Mouse (Mus musculus) thymus, adult 2 months (tissue): ENCODE measurements around the gene Hps5. TPM values are rescaled to one million over a fixed set of nuclear protein-coding genes. Genes with fewer than 3 reads are reported as not detected.

Experiments
- DNase-seq: peaks from one replicate; pipeline ENCODE4 v3.0.0; 2021
- H3K27ac ChIP-seq: fragments of 200-500 bp; 2 replicates; pipeline ENCODE4 v1.5.1; 2012; ENCODE audit warnings: low read length, control low read depth; ENCODE audit not compliant: control insufficient read depth, insufficient read depth
- H3K27me3 ChIP-seq: fragments of 200-500 bp; 2 replicates; pipeline ENCODE4 v1.6.1; 2012; ENCODE audit warnings: mild to moderate bottlenecking, low read length, moderate library complexity, mixed read lengths; ENCODE audit not compliant: control insufficient read depth, insufficient read depth
- H3K36me3 ChIP-seq: fragments of 200-500 bp; 2 replicates; pipeline ENCODE4 v1.6.1; 2012; ENCODE audit warnings: mild to moderate bottlenecking, low read length, moderate library complexity; ENCODE audit not compliant: control insufficient read depth, insufficient read depth
- H3K4me1 ChIP-seq: fragments of 200-500 bp; replicated peaks from 2 replicates; pipeline ENCODE4 v1.6.1; 2012; ENCODE audit warnings: low read length; ENCODE audit not compliant: control insufficient read depth, insufficient read depth
- H3K4me3 ChIP-seq: fragments of 200-500 bp; 2 replicates; pipeline ENCODE4 v1.5.1; 2012; ENCODE audit warnings: mild to moderate bottlenecking, low read length, control low read depth, moderate library complexity; ENCODE audit not compliant: control insufficient read depth, insufficient read depth
- CTCF ChIP-seq: fragments of 200-500 bp; IDR thresholded peaks from 2 replicates; pipeline ENCODE4 v1.5.1; 2012; ENCODE audit warnings: mild to moderate bottlenecking, control low read depth, low read length, moderate library complexity, borderline replicate concordance; ENCODE audit not compliant: control insufficient read depth, poor library complexity, insufficient read depth; ENCODE audit errors: extremely low read depth
- POLR2A ChIP-seq: fragments of 200-500 bp; IDR thresholded peaks from 2 replicates; pipeline ENCODE4 v1.6.1; 2012; ENCODE audit warnings: mild to moderate bottlenecking, low read length, control low read depth, moderate library complexity; ENCODE audit not compliant: control insufficient read depth, poor library complexity, insufficient read depth; ENCODE audit errors: extremely low read depth
- WGBS: fragments of 180-500 bp; shearing (Covaris S2); methylation state at CpG from one replicate; pipeline ENCODE4 v1.1.7; 2018; 5-methylcytosine and 5-hydroxymethylcytosine counted together
- polyA plus RNA-seq: library from polyadenylated mRNA; depleted of rRNA; stranded (reverse); fragments of >200 nt; gene quantifications from 2 replicates; pipeline ENCODE4 v1.2.3, GENCODE M21; 2012

The Hps5 gene
- polyA plus RNA-seq, 1 experiment = 21.4 TPM

DNA sequence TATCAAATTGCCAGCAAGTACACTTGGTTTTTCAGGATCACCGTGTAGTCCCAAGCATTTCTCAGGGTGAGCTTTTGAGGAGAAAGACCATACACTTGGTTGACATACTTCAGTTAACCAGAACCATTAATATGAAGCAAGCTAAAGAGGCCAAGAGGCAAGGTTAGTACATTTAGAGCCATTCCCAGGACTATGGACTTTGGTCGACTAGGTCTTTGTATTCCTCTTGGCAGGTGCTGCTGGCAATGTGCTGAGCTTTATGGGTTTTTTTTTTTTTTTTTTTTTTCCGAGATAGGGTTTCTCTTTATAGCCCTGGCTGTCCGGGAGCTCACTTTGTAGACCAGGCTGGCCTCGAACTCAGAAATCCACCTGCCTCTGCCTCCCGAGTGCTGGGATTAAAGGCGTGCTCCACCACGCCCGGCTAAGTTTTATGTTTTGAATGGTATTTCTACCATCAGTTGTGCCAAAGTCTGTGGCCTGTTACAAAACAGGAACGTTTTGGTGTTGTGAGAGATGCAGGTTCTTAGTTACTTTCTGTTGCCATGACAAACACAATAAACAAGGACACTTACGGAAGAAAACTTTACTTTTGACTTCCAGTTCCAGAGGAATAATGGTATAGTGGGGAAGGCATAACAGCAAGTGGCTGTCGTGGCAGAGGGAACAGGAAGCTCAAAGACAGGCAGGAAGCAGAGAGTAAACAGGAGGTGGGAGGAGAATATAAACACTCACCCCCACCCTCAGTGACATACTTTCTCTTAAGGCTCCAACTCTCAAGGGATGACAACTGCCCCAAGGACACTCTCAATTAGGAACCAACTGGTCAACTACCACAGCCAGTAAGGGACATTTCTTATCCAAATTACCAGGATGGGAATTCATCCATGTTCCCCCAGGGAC is 57.1 kb downstream of the Hps5 start:
- WGBS = 80% methylated on average over 12 of the region's 12 CpGs
- no peak for TF ChIP-seq POLR2A
- no peak overlapping the region for H3K27ac ChIP-seq

DNA sequence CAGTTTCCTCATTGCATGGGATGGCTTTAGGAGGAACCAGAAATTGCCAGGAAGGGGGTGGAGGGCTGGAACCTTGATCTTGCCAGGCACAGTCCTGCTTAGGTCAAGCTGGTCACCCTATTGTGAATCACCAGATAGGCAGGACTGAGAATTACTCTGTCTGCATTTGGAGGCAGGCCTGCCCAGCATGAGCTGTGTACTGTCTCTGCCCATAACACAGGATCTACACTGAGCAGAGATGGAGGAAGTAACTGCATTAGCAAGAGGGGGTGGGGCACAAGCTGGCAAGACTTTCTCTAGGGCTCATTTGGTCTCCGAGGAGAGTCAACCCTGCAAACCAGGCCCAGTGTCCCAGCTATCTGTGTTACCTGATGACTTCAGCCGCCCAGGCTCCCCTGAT is 60.9 kb downstream of the Hps5 start:
- H3K4me1 ChIP-seq = peaks cover 2% of the 10 kb centered on the region; the same call in 1 of the 2 replicates
- H3K4me3 ChIP-seq = no peak overlapping the region
- no peaks in the 10 kb centered on the region for H3K36me3 ChIP-seq
- no peak overlapping the region for H3K27ac ChIP-seq
- DNase-seq = no peak
- H3K27me3 ChIP-seq = no peaks in the 10 kb centered on the region
- WGBS = 68% methylated on average over 2 of the region's 2 CpGs
- TF ChIP-seq CTCF = no peak
- TF ChIP-seq POLR2A = no peak

More for the DNA sequence above, 57.1 kb downstream of the Hps5 start:
- H3K36me3 ChIP-seq = no peaks in the 10 kb centered on the region
- no peak for DNase-seq
- no peaks in the 10 kb centered on the region for H3K27me3 ChIP-seq
- no peak overlapping the region for H3K4me3 ChIP-seq
- peaks cover 2% of the 10 kb centered on the region for H3K4me1 ChIP-seq

DNA sequence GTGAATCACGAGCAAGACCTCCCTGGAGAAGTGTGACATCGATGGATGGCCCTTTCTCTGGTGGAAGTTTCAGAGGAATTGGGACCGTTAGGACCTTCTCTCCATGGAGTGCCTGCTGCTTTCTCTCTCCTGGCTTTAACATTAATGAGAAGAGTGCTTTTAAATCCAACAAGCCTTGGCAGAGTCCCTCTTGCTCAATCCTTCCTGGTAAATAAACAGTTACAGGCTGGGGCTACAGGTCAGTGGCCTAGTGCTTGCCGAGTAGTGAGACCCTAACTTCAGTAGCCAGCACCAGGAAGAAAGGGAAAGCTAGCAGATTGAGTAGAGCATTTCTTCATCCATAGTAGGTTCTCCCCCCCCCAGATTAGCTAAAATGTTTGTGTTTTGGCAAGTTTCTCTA is 63.4 kb downstream of the Hps5 start, which contains the start of gene Saa4:
Saa4 (minus strand) TSS at position 146 of the 400 bp plus-strand sequence.
- WGBS = 98% methylated on average over 4 of the region's 4 CpGs

GRCm38 (mm10) chr7:46727584-46727983 is 68.3 kb downstream of the Hps5 start:
- no peaks in the 10 kb centered on the region for H3K4me1 ChIP-seq
- H3K27ac ChIP-seq = no peak overlapping the region
- H3K36me3 ChIP-seq = no peaks in the 10 kb centered on the region
- no peak for DNase-seq
- TF ChIP-seq CTCF (no peak), POLR2A (no peak)
- H3K4me3 ChIP-seq = no peak overlapping the region
- H3K27me3 ChIP-seq = no peaks in the 10 kb centered on the region
- 82% methylated on average over 1 of the region's 1 CpGs for WGBS

More for the DNA sequence above, 63.4 kb downstream of the Hps5 start, which contains the start of gene Saa4:
- Histone ChIP-seq H3K4me1 (no peaks in the 10 kb centered on the region; the same call in 1 of the 2 replicates), H3K36me3 (no peaks in the 10 kb centered on the region), H3K4me3 (no peak within 1 kb of the TSS), H3K27ac (no peak within 1 kb of the TSS), H3K27me3 (no peaks in the 10 kb centered on the region)
- no peak for DNase-seq
- TF ChIP-seq CTCF (no peak), POLR2A (no peak)

DNA sequence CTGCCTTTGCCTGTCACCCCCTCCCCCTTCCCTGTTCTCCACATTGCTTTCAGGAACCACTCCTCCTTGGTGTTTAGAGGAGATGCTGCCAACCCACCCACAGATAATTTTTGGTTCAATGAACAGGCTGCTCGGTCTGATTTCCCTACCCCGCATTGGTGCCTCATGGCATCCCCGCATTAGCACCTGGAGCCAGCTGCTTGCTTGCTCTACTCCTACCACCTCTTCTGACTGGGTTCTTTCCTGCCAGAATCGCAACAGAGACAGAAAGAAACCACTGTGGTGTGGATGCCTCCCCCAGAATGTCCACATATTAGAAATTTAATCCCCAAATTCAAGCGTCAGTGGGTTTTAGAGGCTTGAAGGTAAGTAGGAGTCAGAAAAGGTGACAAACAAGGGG is 71.5 kb downstream of the Hps5 start:
- DNase-seq = no peak
- Histone ChIP-seq H3K4me3 (no peak overlapping the region), H3K36me3 (no peaks in the 10 kb centered on the region), H3K4me1 (no peaks in the 10 kb centered on the region), H3K27me3 (no peaks in the 10 kb centered on the region), H3K27ac (no peak overlapping the region)
- 76% methylated on average over 5 of the region's 5 CpGs for WGBS
- no peak for TF ChIP-seq POLR2A
- TF ChIP-seq CTCF = no peak

- no peak for DNase-seq
- no peaks in the 10 kb centered on the region for H3K27me3 ChIP-seq
- 81% methylated on average over 3 of the region's 3 CpGs for WGBS
- no peak overlapping the region for H3K4me3 ChIP-seq
- no peaks in the 10 kb centered on the region for H3K36me3 ChIP-seq
- no peak overlapping the region for H3K27ac ChIP-seq
- TF ChIP-seq CTCF (no peak), POLR2A (no peak)
- H3K4me1 ChIP-seq = no peaks in the 10 kb centered on the region
Observed at GRCm38 (mm10) chr7:46723849-46724248, 72.0 kb downstream of the Hps5 start.
